Mouse (Mus musculus) E14TG2a.4 (cell line): ENCODE data around the gene Soga1.

Experiments
- H3K27me3 ChIP-seq: 2 replicates; pipeline ENCODE4 v1.6.1; 2014; ENCODE audit warnings: low read length, control low read depth; ENCODE audit not compliant: insufficient read depth
- H3K36me3 ChIP-seq: 2 replicates; pipeline ENCODE4 v1.6.1; 2014; ENCODE audit warnings: low read length, control low read depth; ENCODE audit not compliant: insufficient read depth
- H3K4me1 ChIP-seq: replicated peaks from 2 replicates; pipeline ENCODE4 v1.6.1; 2014; ENCODE audit warnings: low read depth, low read length, control low read depth
- H3K4me3 ChIP-seq: replicated peaks from 2 replicates; pipeline ENCODE4 v1.5.1; 2014; ENCODE audit warnings: mild to moderate bottlenecking, low read length
- H3K9me3 ChIP-seq: 2 replicates; pipeline ENCODE4 v1.6.1; 2014; ENCODE audit warnings: low read length, control low read depth
- CTCF ChIP-seq: conservative IDR thresholded peaks from 2 replicates; pipeline ENCODE4 v1.5.1; 2014; ENCODE audit warnings: low read length
- NANOG ChIP-seq: IDR thresholded peaks from 2 replicates; pipeline ENCODE4 v1.6.1; 2014; ENCODE audit warnings: borderline replicate concordance, low read length, mixed read lengths
- POU5F1 ChIP-seq: IDR thresholded peaks from 2 replicates; pipeline ENCODE4 v1.6.1; 2014; ENCODE audit warnings: low read length, borderline replicate concordance

The Soga1 gene

GRCm38 (mm10) chr2:157008509-157008908, 70.5 kb downstream of the Soga1 start:
- Histone ChIP-seq H3K9me3 (no peaks in the 10 kb centered on the region), H3K27me3 (0 out of 2 replicates have a peak, but pooled peaks cover 10% of the 10 kb centered on the region), H3K4me3 (no peak overlapping the region), H3K4me1 (peaks cover 55% of the 10 kb centered on the region), H3K36me3 (peaks cover 21% of the 10 kb centered on the region)
- TF ChIP-seq POU5F1 (no peak), CTCF (no peak), NANOG (no peak)

- 0 out of 2 replicates have a peak, but pooled peaks cover 10% of the 10 kb centered on the region for H3K27me3 ChIP-seq
- peaks cover 48% of the 10 kb centered on the region for H3K4me1 ChIP-seq
- H3K9me3 ChIP-seq = no peaks in the 10 kb centered on the region
- peaks cover 25% of the 10 kb centered on the region for H3K36me3 ChIP-seq
- TF ChIP-seq POU5F1 (no peak), NANOG (no peak), CTCF (no peak)
- H3K4me3 ChIP-seq = peak overlapping the region; percentile 92
Observed at GRCm38 (mm10) chr2:157007234-157007596, 71.8 kb downstream of the Soga1 start.

DNA sequence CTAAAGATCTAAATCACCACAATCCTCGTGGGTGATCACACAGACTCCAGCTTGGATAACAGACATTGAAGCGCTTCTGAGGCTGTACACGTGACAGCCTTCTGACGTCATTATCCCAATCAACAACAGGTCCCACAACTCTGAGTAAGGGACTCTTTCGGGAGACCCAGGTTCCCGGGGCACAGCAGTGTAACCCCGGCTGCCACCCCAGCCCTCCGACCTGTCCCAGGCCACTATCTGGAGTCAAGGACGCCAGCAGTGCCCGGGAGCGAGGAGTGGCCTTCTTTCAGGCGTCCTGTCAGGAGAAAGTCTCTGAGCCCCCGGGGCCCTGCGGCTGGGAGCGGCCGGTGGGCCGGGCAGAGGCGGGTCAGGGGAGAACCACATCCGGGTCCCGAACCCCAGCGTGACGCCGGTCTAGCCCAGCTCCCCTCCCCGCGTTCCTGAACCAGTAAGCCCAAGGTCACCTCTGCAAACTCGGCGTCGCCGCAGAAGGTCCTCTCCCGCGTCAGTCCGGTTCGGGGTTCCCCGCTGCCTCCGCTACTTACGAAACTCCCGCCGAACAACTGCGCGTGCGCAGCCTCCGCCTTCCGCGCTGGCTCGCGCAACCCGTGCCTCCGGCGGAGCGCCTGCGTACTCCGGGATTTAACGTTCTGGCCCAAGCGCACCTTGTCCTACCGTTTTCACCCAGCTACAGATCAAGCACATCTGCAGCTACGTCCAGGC, 72.4 kb downstream of the Soga1 start, which contains the start of gene Dsn1:
Gene Dsn1, minus strand, starts transcription at position 644 of the 723 bp plus-strand sequence.
- H3K4me1 ChIP-seq = peaks cover 44% of the 10 kb centered on the region
- 0 out of 2 replicates have a peak, but pooled peaks cover 7% of the 10 kb centered on the region for H3K27me3 ChIP-seq
- TF ChIP-seq CTCF = no peak
- no peak for TF ChIP-seq POU5F1

GRCm38 (mm10) chr2:157002321-157002720, 76.7 kb downstream of the Soga1 start:
- TF ChIP-seq NANOG = no peak
- TF ChIP-seq CTCF = no peak
- TF ChIP-seq POU5F1 = no peak
- Histone ChIP-seq H3K4me1 (peaks cover 12% of the 10 kb centered on the region), H3K36me3 (peaks cover 61% of the 10 kb centered on the region), H3K4me3 (no peak overlapping the region), H3K9me3 (no peaks in the 10 kb centered on the region), H3K27me3 (no peaks in the 10 kb centered on the region)

More for the DNA sequence above, 72.4 kb downstream of the Soga1 start, which contains the start of gene Dsn1:
- Histone ChIP-seq H3K9me3 (no peaks in the 10 kb centered on the region), H3K4me3 (peak within 1 kb of the TSS; percentile 92), H3K36me3 (peaks cover 26% of the 10 kb centered on the region)

DNA sequence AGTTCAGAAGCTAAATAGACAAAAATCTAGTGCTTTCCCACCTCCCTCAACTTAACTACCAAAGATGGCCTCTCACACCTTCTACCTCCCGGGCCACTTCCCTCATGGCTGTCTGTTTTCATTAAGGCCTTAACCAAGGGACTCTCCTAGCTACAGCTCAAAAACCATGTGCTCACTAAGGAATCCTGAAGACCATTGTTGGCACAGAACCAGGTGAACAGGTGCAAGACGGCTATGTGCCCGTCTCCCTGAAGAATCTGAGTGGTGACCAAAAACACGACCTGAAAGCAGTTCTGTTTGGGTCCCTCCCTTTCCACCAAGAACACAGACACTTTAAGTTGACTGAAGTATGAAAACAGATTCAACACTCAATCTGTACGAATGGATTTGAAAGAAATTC, 80.8 kb downstream of the Soga1 start:
- Histone ChIP-seq H3K4me3 (no peak overlapping the region), H3K9me3 (no peaks in the 10 kb centered on the region)
- TF ChIP-seq POU5F1 (no peak), NANOG (no peak), CTCF (no peak)

GRCm38 (mm10) chr2:156996576-156996975, 82.5 kb downstream of the Soga1 start:
- Histone ChIP-seq H3K4me1 (no peaks in the 10 kb centered on the region), H3K36me3 (peaks cover 75% of the 10 kb centered on the region), H3K9me3 (no peaks in the 10 kb centered on the region), H3K27me3 (0 out of 2 replicates have a peak, but pooled peaks cover under 1% of the 10 kb centered on the region), H3K4me3 (no peak overlapping the region)
- TF ChIP-seq NANOG = no peak
- peak; percentile 29 for TF ChIP-seq CTCF
- no peak for TF ChIP-seq POU5F1

More for the DNA sequence above, 80.8 kb downstream of the Soga1 start:
- Histone ChIP-seq H3K36me3 (peaks cover 81% of the 10 kb centered on the region), H3K4me1 (no peaks in the 10 kb centered on the region), H3K27me3 (no peaks in the 10 kb centered on the region)

GRCm38 (mm10) chr2:156991470-156992319, 87.4 kb downstream of the Soga1 start, which contains the start of gene Ndrg3:
Ndrg3 (minus strand) TSS chr2:156992056.
- peaks cover 34% of the 10 kb centered on the region for H3K36me3 ChIP-seq
- H3K4me3 ChIP-seq = peak within 1 kb of the TSS; percentile 96
- TF ChIP-seq CTCF = no peak
- no peak for TF ChIP-seq NANOG
- no peak for TF ChIP-seq POU5F1
- H3K9me3 ChIP-seq = no peaks in the 10 kb centered on the region
- H3K27me3 ChIP-seq = 0 out of 2 replicates have a peak, but pooled peaks cover 2% of the 10 kb centered on the region
- H3K4me1 ChIP-seq = peaks cover 16% of the 10 kb centered on the region

- peak overlapping the region; percentile 96 for H3K4me3 ChIP-seq
- H3K27me3 ChIP-seq = 0 out of 2 replicates have a peak, but pooled peaks cover 2% of the 10 kb centered on the region
- H3K9me3 ChIP-seq = no peaks in the 10 kb centered on the region
- H3K36me3 ChIP-seq = peaks cover 26% of the 10 kb centered on the region
- TF ChIP-seq NANOG = no peak
- no peak for TF ChIP-seq POU5F1
- no peak for TF ChIP-seq CTCF
- H3K4me1 ChIP-seq = peaks cover 16% of the 10 kb centered on the region
Observed at GRCm38 (mm10) chr2:156990727-156991431, 88.2 kb downstream of the Soga1 start.
